12 mouse cellular contexts compared by ENCODE assay signal in the genomic region with DNA sequence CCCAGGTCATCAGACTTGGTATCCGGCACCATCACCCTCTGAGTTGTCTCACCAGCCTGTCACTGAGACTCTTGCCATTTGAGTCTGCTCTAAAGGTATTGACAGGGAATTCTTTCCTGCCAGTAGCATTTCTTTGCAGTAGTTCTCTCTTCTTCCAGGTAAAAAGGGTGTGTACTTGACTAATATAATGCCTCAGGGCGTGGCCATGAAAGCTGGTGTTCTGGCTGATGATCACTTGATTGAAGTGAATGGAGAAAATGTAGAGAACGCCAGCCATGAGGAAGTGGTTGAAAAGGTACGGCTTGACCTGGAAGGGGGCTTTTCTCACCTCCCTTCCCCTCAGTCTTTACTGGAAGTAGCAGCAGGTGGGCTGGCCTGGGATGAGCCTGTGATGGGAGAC.
"Had no signal": no experiment of that assay in that cellular context is flagged by ENCODE, and none has a peak within 500 bp of the region (broad histone marks: within the 10 kb centered on the region; RNA-seq: fewer than 3 reads in every experiment).

No protein-coding gene starts in this region.

- DNase-seq: kidney, adult 2 months; left cerebral cortex, postnatal 4 days; liver; lung, adult 18-20 months; lung, postnatal 10 days; lung, postnatal 36 days; midbrain, embryonic 14.5 days; right cerebral cortex, adult 18-20 months; right cerebral cortex, postnatal 14 days; right cerebral cortex, postnatal 4 days; thymus, adult 2 months; thymus, postnatal 14 days had no signal
